Mouse (Mus musculus) G1E-ER4 (cell line): ENCODE data around the gene Calhm3. TPM values are rescaled to one million over a fixed set of nuclear protein-coding genes. Genes with fewer than 3 reads are reported as not detected.

Source experiments
- GATA1 ChIP-seq: IDR thresholded peaks from one replicate; pipeline ENCODE4 v1.8.0; 2012; ENCODE audit warnings: low read length, inconsistent platforms
- polyA plus RNA-seq: library from polyadenylated mRNA; stranded (reverse); fragments of >175 nt; gene quantifications from 2 replicates; pipeline ENCODE4 v1.2.3, GENCODE M21; 2012

The Calhm3 gene
- not detected in 2 replicates for polyA plus RNA-seq

GRCm38 (mm10) chr19:47157664-47158063 is at the start of gene Calhm3:
Calhm3 (minus strand) TSS chr19:47157764.
- no peak for TF ChIP-seq GATA1

GRCm38 (mm10) chr19:47206126-47206525 is 48.6 kb upstream of the Calhm3 start:
- TF ChIP-seq GATA1: no peak

GRCm38 (mm10) chr19:47204653-47205052 is 47.1 kb upstream of the Calhm3 start:
- no peak for TF ChIP-seq GATA1

GRCm38 (mm10) chr19:47203042-47203441 is 45.5 kb upstream of the Calhm3 start:
- TF ChIP-seq GATA1: no peak

- TF ChIP-seq GATA1: no peak
These were observed 44.9 kb upstream of the Calhm3 start for GRCm38 (mm10) chr19:47202429-47202828.

GRCm38 (mm10) chr19:47201972-47202371 is 44.4 kb upstream of the Calhm3 start:
- no peak for TF ChIP-seq GATA1

- no peak for TF ChIP-seq GATA1
These were observed 41.2 kb upstream of the Calhm3 start for GRCm38 (mm10) chr19:47198671-47199350.

GRCm38 (mm10) chr19:47192158-47192557 is 34.6 kb upstream of the Calhm3 start:
- TF ChIP-seq GATA1: no peak

- TF ChIP-seq GATA1: no peak
These were observed 31.1 kb upstream of the Calhm3 start for GRCm38 (mm10) chr19:47188515-47189128.

GRCm38 (mm10) chr19:47186514-47187275 is 29.1 kb upstream of the Calhm3 start:
- no peak for TF ChIP-seq GATA1

- no peak for TF ChIP-seq GATA1
These were observed 27.2 kb upstream of the Calhm3 start for GRCm38 (mm10) chr19:47184736-47185135.

GRCm38 (mm10) chr19:47184221-47184620 is 26.7 kb upstream of the Calhm3 start:
- no peak for TF ChIP-seq GATA1

- TF ChIP-seq GATA1: no peak
These were observed 22.4 kb upstream of the Calhm3 start for GRCm38 (mm10) chr19:47180011-47180410.

- no peak for TF ChIP-seq GATA1
These were observed 21.8 kb upstream of the Calhm3 start for GRCm38 (mm10) chr19:47179272-47179809.

GRCm38 (mm10) chr19:47178431-47179271 is 21.1 kb upstream of the Calhm3 start, which contains the start of gene Neurl1a:
Neurl1a (plus strand) TSS chr19:47178820.
- no peak for TF ChIP-seq GATA1
